Mouse (Mus musculus): ENCODE measurements around the gene Ube2j1.

The Ube2j1 gene

GRCm38 (mm10) chr4:33012484-33012883 is 18.7 kb upstream of the Ube2j1 start:
- DNase-seq (ENCODE audit: low read depth, low spot score) = no peak

DNA sequence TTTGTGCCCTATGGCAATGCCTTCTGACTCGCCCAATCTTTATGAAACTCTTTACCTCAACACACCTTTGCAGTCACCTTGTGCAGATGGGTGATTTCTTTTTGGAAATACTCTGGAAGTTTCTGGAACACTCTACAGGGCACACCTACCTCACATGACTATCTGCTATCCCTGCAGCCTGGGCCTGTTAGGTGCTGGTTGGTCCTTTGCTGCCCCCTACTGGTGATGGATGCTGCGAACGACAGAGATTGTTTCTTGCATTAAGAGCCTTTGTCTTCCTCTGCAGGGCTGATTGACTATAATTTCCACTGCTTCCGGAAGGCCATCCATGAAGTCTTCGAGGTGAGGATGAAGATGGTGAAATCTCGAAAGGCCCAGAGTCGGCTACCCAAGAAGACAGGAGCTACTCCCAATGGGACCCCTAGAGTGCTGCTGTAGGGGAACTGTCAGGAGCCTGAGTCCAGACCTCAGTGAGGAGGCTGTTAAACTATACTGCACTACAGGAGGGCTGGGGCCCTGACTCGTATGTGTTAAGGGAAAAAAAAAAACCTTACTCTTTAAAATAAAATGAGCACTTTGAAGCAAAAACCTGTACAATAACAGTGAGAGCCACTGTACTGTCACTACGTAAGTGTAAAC is 12.7 kb upstream of the Ube2j1 start:
- DNase-seq (ENCODE audit: low read depth, low spot score) = no peak

- no peak for DNase-seq (ENCODE audit: low read depth, low spot score)
These were observed 6.8 kb upstream of the Ube2j1 start for GRCm38 (mm10) chr4:33024420-33024819.

DNA sequence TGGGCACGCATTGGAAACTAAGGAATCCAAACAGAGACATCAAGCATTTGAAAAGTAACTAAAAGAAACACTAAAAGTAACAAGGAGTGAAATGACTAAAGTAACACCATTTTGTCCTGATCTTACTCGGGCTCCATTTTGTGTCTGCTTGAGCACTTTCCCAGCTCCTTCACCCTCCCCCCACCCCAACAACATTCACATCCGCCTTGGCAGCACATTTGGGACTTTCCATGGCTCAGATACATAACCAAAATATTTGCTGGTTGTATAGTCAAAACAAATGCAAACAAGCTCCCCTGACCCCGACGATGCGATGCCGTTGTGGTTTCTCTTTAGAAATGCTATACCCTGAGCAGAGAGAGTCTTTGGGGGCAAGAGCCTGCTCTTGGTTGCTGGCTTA is 2.1 kb upstream of the Ube2j1 start:
- DNase-seq (ENCODE audit: low read depth, low spot score) = no peak

- DNase-seq (ENCODE audit: low read depth, low spot score) = peak; percentile 9
These were observed 687 bp upstream of the Ube2j1 start for GRCm38 (mm10) chr4:33030264-33031194.

GRCm38 (mm10) chr4:33032045-33032444 is 829 bp downstream of the Ube2j1 start:
- DNase-seq (ENCODE audit: low read depth, low spot score) = no peak

GRCm38 (mm10) chr4:33033515-33033914 is 2.3 kb downstream of the Ube2j1 start:
- no peak for DNase-seq (ENCODE audit: low read depth, low spot score)

- DNase-seq (ENCODE audit: low read depth, low spot score) = no peak
These were observed 8.6 kb downstream of the Ube2j1 start for GRCm38 (mm10) chr4:33039826-33040225.

- no peak for DNase-seq (ENCODE audit: low read depth, low spot score)
These were observed 18.4 kb downstream of the Ube2j1 start for GRCm38 (mm10) chr4:33049601-33050000.

- no peak for DNase-seq (ENCODE audit: low read depth, low spot score)
These were observed 20.8 kb downstream of the Ube2j1 start for GRCm38 (mm10) chr4:33052055-33052454.

DNA sequence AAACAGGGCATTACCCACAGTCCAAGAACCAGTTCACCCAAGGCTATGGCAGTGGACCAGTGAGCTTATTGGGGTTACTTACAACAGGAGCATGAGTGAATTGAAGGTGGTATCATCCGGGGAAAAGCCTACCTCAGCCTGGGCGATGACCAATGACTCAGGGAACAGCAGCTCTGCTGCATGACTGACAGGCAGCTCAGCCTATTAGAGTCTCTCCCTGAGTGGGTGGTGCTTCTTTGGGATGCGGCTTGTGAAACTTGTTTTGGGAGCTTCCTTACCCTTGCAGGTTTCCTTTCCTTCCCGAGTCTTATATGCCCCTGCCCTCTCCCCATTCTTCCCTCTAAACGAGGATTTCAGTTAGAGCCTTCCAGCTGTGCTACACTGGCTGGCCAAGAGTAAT is 21.4 kb downstream of the Ube2j1 start:
- DNase-seq (ENCODE audit: low read depth, low spot score) = no peak

DNA sequence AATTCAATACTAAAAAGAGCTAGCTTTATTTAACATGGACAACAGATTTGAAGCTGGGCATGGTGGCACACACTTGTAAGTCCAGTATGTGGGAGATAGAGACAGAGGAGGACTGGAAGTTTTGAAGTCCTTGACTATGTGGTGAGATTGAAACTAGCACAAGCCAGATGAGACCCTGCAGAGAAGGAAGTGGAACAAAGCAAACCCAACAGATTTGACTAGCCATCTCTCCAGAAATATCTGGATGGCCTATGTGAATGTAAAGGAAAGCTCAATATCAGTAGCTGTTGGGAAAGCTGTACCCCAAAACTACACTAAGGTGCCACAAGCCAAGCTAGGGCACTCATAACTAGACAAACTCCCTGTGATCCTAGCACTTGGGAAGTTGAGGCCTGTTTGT is 23.2 kb downstream of the Ube2j1 start:
- no peak for DNase-seq (ENCODE audit: low read depth, low spot score)

GRCm38 (mm10) chr4:33056317-33056716 is 25.1 kb downstream of the Ube2j1 start:
- no peak for DNase-seq (ENCODE audit: low read depth, low spot score)

GRCm38 (mm10) chr4:33057890-33058687 is 26.9 kb downstream of the Ube2j1 start:
- DNase-seq (ENCODE audit: low read depth, low spot score) = no peak

DNA sequence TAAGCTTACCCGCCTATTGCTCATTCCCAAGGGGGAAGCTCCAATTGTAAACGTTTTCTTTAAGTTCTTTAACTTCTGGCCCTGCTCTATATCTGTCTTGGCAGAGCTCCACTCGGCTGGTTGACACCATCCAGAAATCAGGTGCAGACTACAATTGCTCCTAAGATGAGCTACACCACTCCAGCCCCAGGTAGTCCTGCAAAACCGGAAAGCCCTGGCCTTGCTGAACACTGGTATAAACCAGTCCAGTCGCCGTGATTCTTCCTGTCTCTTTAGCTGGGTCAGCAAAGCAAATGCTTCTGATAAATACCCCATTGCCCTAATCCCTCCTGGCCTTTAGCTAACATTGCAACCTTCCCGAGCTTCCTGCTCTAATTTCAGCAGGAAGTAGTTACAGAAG is 29.9 kb downstream of the Ube2j1 start:
- no peak for DNase-seq (ENCODE audit: low read depth, low spot score)

- no peak for DNase-seq (ENCODE audit: low read depth, low spot score)
These were observed 31.8 kb downstream of the Ube2j1 start, which contains the start of gene Gabrr2 for GRCm38 (mm10) chr4:33062981-33063380. Gene Gabrr2, plus strand, starts transcription at chr4:33062999.

DNA sequence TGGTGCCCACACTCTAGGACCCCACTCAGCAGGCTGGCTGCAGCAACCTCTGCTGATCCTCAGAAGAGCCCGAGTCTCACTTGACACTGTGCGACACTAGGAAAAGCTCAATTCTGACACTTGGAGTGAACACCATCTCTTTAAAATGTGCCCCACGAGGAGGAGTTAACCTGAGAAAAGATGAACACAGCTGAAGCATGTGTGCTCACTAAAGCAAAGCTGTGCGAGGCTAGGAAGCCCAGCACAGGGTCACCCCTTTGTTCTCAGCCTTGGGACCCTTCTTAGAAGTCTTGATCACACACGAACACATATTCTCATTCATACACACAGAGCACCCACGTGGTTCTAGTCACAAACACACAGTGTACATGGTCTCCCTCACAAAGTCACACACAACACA is 33.8 kb downstream of the Ube2j1 start:
- no peak for DNase-seq (ENCODE audit: low read depth, low spot score)

GRCm38 (mm10) chr4:33066223-33066960 is 35.2 kb downstream of the Ube2j1 start:
- DNase-seq (ENCODE audit: low read depth, low spot score) = no peak

DNA sequence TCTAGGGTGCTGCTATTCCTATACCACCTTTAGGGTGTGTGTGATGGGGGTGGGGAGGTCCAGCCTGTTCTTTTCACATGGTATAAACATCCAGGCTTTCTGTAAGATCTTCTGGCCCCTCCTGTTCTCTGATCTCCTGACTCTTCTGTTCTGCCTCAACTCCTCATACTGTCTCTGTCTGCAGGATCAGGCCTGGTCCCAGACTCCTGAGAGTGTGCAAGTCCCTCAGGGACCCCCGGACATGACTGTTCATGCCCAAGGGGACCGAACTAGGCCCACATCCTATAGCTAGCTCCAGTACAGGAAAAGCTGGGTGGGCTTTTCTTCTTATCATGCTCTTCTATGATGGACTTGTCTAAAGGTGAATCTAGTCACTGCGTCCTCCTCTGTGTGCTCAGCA is 36.1 kb downstream of the Ube2j1 start:
- no peak for DNase-seq (ENCODE audit: low read depth, low spot score)

DNA sequence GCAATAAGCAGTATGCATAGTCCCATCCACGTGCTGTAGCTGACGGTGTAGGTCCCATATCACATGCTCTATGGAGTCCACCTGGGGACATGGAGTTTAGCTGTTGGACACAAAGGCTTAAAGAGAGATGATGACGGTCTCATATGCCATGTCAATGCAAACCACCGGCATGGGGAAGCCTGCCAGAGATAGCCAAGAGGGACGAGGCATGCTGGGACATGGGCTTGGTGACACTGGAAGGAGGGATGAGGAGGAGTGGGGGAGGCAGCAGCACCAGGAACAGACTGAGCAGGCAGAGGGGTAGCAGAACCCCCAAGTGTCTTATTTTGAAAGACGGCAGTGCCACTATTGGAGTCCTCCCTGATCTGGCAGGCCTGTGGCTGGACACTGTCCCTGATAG is 36.6 kb downstream of the Ube2j1 start:
- no peak for DNase-seq (ENCODE audit: low read depth, low spot score)

- DNase-seq (ENCODE audit: low read depth, low spot score) = no peak
These were observed 37.7 kb downstream of the Ube2j1 start for GRCm38 (mm10) chr4:33068894-33069293.

Measured in WW6 (cell line).